Mouse (Mus musculus) liver, embryonic 11.5 days (tissue): ENCODE results near the gene Trim67. TPM values are rescaled to one million over a fixed set of nuclear protein-coding genes. Genes with fewer than 3 reads are reported as not detected.

Experiments used
- ATAC-seq: fragments of 200-750 bp; cut with Nextera tagmentation; replicated peaks from 2 replicates; pipeline ENCODE4 v1.8.0; 2017; ENCODE audit warnings: moderate number of reproducible peaks, mild to moderate bottlenecking, moderate TSS enrichment, moderate library complexity; ENCODE audit not compliant: low FRiP score
- DNase-seq: peaks from one replicate; pipeline ENCODE4 v3.0.0-alpha.2; 2017; ENCODE audit warnings: low spot score
- H3K27ac ChIP-seq: fragments of 300-500 bp; sonication (generic); 2 replicates; pipeline ENCODE4 v1.5.1; 2014; ENCODE audit warnings: mild to moderate bottlenecking, low read depth, low read length, control low read depth
- H3K27me3 ChIP-seq: fragments of 300-500 bp; sonication (generic); replicated peaks from 2 replicates; pipeline ENCODE4 v1.6.1; 2014; ENCODE audit warnings: low read length, mixed read lengths; ENCODE audit not compliant: control insufficient read depth, insufficient read depth
- H3K36me3 ChIP-seq: fragments of 300-500 bp; sonication (generic); 2 replicates; pipeline ENCODE4 v1.6.1; 2014; ENCODE audit warnings: mild to moderate bottlenecking, low read length, moderate library complexity, mixed read lengths; ENCODE audit not compliant: control insufficient read depth, insufficient read depth
- H3K4me1 ChIP-seq: fragments of 300-500 bp; sonication (generic); replicated peaks from 2 replicates; pipeline ENCODE4 v1.6.1; 2014; ENCODE audit warnings: low read length, mixed read lengths; ENCODE audit not compliant: control insufficient read depth, insufficient read depth
- H3K4me2 ChIP-seq: fragments of 300-500 bp; sonication (generic); 2 replicates; pipeline ENCODE4 v1.6.1; 2014; ENCODE audit warnings: mild to moderate bottlenecking, control low read depth, moderate library complexity
- H3K4me3 ChIP-seq: fragments of 300-500 bp; sonication (generic); 2 replicates; pipeline ENCODE4 v1.5.1; 2014; ENCODE audit warnings: low read depth, low read length, control low read depth
- H3K9ac ChIP-seq: fragments of 300-500 bp; sonication (generic); 2 replicates; pipeline ENCODE4 v1.6.1; 2014; ENCODE audit warnings: low read depth, low read length, control low read depth
- H3K9me3 ChIP-seq: fragments of 300-500 bp; sonication (generic); 2 replicates; pipeline ENCODE4 v1.6.1; 2016; ENCODE audit warnings: low read length, inconsistent platforms, mixed read lengths; ENCODE audit not compliant: control insufficient read depth
- WGBS: fragments of 180-500 bp; shearing (Covaris S2); extraction: QIAGEN DNeasy Blood & Tissue Kit; methylation state at CpG from one replicate; pipeline ENCODE4 v1.1.7; 2014; 5-methylcytosine and 5-hydroxymethylcytosine counted together
- polyA plus RNA-seq: library from polyadenylated mRNA; unstranded; fragments of >200 nt; fragmentation: Nextera tagmentation; extraction: Ambion mirVana; gene quantifications from 2 replicates; pipeline ENCODE4 v1.2.1, GENCODE M21; 2014

Trim67 gene
- polyA plus RNA-seq, 1 experiment from 2014 or later: 0.05 TPM

DNA sequence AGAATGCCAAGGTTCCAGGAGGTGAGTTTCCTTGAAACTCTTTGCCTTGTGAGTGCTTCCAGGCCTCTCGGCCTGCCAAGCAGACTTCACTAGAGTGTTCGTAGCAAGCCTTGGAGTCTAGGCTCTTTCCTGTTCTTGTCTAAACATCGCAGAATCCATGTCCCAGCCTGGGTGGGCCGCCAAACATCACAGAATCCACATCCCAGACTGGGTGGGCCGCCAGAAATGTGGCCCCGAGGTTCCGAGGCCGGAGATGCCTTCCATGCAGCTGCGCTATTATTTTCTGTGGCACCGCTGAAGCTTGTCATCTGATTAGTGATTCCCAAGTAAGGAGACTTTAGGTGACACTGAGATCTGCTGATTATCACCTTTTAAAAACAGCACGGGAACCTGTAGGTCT is 7.7 kb downstream of the Trim67 start:
- no peak overlapping the region for H3K27ac ChIP-seq
- H3K36me3 ChIP-seq: no peaks in the 10 kb centered on the region
- H3K9ac ChIP-seq: no peak overlapping the region
- H3K4me1 ChIP-seq: no peaks in the 10 kb centered on the region
- DNase-seq: no peak
- H3K4me2 ChIP-seq: no peak overlapping the region
- no peaks in the 10 kb centered on the region for H3K9me3 ChIP-seq
- H3K27me3 ChIP-seq: peaks cover 29% of the 10 kb centered on the region
- WGBS: 29% methylated on average over 11 of the region's 11 CpGs
- ATAC-seq: no peak
- H3K4me3 ChIP-seq: no peak overlapping the region

DNA sequence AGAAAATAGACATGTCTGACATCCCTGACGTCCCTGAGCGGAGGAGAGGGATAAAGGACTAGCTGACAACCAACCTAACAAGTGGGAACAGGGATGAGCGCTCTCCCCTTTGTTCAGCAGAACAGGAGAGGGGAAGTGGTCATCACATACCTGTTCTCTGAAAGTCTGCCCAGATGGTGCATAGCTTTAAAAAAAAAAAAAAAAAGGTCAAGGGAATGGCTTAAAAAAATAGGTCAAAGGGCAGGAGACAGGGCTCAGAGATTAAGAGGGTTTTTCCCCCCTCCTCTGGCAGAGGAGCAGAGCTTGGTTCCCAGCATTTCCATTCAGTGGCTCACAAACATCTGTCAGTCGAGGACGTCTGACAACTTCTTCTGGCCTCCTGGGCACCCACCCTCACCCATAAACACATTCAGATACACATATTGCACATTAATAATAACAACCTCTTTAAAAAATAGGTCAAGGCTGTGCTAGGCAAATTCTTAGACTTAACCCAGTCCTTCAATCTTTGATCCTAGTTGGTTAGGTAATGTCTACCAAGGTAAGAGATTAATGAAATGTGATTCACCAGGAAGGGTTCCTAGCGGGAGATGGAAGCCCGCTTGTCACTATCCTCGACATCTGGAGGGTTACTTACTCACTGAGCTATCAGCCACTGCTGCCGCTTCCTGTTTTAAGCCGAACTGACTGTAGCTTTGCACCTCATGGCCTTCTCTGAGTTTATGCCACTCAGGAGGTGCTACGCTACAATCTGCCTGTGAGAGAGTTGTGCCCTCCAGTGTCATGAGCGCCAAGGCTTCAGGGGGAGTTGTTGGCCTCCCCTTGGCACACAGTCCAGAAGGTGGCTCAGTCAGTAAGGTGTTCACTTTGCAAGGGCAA is 11.2 kb downstream of the Trim67 start:
- H3K27me3 ChIP-seq: 0 out of 2 replicates have a peak, but pooled peaks cover 5% of the 10 kb centered on the region
- H3K4me2 ChIP-seq: no peak overlapping the region
- no peaks in the 10 kb centered on the region for H3K4me1 ChIP-seq
- 42% methylated on average over 12 of the region's 12 CpGs for WGBS
- no peak overlapping the region for H3K27ac ChIP-seq
- H3K9me3 ChIP-seq: no peaks in the 10 kb centered on the region
- DNase-seq (no peak), ATAC-seq (no peak)
- H3K36me3 ChIP-seq: no peaks in the 10 kb centered on the region
- H3K4me3 ChIP-seq: no peak overlapping the region
- H3K9ac ChIP-seq: no peak overlapping the region

DNA sequence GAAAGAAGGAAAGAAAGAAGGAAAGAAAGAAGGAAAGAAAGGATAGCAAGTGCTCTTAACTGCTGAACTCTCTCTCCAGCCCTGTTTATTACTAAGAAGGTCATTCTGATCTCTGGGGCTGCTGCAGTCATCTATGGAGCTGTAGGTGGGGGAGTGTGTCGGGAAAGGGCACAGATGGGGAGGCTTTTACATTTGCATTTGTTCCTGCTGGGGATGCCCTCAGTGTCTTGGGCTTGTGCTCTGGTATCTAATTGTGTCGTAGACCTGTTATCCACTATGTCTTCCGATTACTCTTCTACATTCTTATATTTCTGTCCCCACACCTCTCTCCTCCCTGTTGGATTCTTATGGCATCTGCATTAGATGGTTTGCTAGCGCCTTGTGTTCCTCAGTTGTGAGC is 13.1 kb downstream of the Trim67 start:
- no peak for ATAC-seq
- DNase-seq: no peak
- Histone ChIP-seq H3K9me3 (no peaks in the 10 kb centered on the region), H3K27me3 (0 out of 2 replicates have a peak, but pooled peaks cover 3% of the 10 kb centered on the region), H3K36me3 (no peaks in the 10 kb centered on the region), H3K9ac (no peak overlapping the region), H3K27ac (no peak overlapping the region), H3K4me3 (no peak overlapping the region), H3K4me1 (no peaks in the 10 kb centered on the region), H3K4me2 (no peak overlapping the region)
- whole genome bisulfite sequencing: 84% methylated on average over 4 of the region's 4 CpGs

DNA sequence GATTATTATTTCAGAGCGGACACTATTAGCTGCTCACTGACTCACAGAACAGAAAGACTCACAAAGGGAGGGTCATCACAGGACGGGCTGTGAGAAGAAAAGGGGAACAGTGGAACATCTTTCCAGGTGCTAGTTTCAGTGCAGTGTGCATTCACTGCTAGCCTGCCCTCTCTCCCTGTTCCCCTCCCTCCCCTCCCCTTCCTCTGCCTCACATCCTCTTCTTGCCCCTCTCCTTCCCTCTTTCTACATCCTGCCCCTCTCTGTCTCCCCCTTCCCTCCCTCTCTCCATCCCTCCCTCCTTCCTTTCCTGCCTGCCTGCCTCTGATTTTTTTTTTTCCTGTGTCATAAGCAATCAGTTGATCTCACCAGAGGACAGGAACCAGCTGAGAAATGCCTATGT is 16.5 kb downstream of the Trim67 start:
- no peak overlapping the region for H3K4me3 ChIP-seq
- H3K9me3 ChIP-seq: no peaks in the 10 kb centered on the region
- H3K4me1 ChIP-seq: no peaks in the 10 kb centered on the region
- ATAC-seq (no peak), DNase-seq (no peak)
- H3K27ac ChIP-seq: no peak overlapping the region
- H3K27me3 ChIP-seq: no peaks in the 10 kb centered on the region
- H3K4me2 ChIP-seq: no peak overlapping the region
- 55% methylated on average over 2 of the region's 2 CpGs for WGBS
- H3K9ac ChIP-seq: no peak overlapping the region
- H3K36me3 ChIP-seq: no peaks in the 10 kb centered on the region

DNA sequence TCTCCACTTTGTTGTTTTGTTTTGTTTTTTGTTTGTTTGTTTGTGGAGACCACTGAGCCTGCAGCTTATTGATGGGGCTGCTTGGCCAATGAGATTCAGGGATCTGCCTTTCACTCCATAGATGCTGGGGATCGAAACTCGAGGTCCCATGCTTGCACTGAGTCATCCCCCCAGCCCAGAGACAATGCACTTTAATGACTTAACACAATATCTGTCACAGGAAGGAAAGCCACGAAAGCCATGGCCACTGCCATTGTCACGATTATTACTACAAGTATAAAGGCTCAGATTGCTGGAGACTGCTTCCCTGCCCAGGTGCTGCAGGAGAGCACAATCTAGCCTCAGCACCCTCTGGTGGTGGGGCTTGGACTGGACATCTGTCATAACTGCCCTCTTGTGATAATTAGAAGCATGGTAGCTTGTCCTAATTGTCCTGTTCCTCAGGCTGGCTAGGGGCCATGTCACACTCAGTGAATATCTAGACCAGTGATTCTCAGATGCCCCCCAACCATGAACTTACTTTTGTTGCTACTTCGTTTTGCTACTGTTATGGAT is 17.2 kb downstream of the Trim67 start:
- DNase-seq (no peak), ATAC-seq (no peak)
- Histone ChIP-seq H3K4me2 (no peak overlapping the region), H3K4me3 (no peak overlapping the region), H3K9me3 (no peaks in the 10 kb centered on the region), H3K4me1 (no peaks in the 10 kb centered on the region), H3K27ac (no peak overlapping the region), H3K27me3 (no peaks in the 10 kb centered on the region), H3K9ac (no peak overlapping the region), H3K36me3 (no peaks in the 10 kb centered on the region)
- WGBS: 55% methylated on average over 5 of the region's 5 CpGs

- ATAC-seq (no peak), DNase-seq (no peak)
- no peak overlapping the region for H3K9ac ChIP-seq
- no peaks in the 10 kb centered on the region for H3K36me3 ChIP-seq
- no peak overlapping the region for H3K4me2 ChIP-seq
- no peak overlapping the region for H3K4me3 ChIP-seq
- H3K27me3 ChIP-seq: no peaks in the 10 kb centered on the region
- WGBS: 52% methylated on average over 9 of the region's 9 CpGs
- H3K27ac ChIP-seq: no peak overlapping the region
- H3K4me1 ChIP-seq: no peaks in the 10 kb centered on the region
- H3K9me3 ChIP-seq: no peaks in the 10 kb centered on the region
Measured at GRCm38 (mm10) chr8:124810689-124811394, 17.9 kb downstream of the Trim67 start.

DNA sequence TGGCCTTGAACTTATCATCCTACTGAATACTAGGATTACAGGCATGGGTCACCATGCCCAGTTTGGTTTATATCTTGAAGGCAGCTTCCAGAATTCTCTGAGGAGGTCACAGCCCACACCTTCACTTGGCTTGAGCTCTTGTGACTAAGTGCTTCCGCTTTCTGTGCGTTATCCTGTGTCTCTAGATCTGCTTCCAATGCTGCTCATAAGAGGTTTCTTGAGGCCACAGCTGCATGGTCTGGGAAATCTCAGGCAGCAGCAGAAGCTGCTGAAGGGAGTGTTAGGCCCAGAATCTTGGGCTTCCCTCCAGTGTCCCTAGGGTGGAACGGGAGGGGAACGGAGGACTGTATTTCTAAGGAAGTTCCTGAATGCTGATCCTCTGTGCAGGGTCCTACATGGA is 20.4 kb downstream of the Trim67 start:
- no peak overlapping the region for H3K4me2 ChIP-seq
- 87% methylated on average over 4 of the region's 4 CpGs for WGBS
- no peak overlapping the region for H3K4me3 ChIP-seq
- no peaks in the 10 kb centered on the region for H3K36me3 ChIP-seq
- H3K27me3 ChIP-seq: no peaks in the 10 kb centered on the region
- no peaks in the 10 kb centered on the region for H3K4me1 ChIP-seq
- no peak overlapping the region for H3K27ac ChIP-seq
- no peak for DNase-seq
- ATAC-seq: no peak
- H3K9me3 ChIP-seq: peaks cover 8% of the 10 kb centered on the region
- H3K9ac ChIP-seq: no peak overlapping the region

GRCm38 (mm10) chr8:124815870-124816269 is 23.0 kb downstream of the Trim67 start:
- no peak overlapping the region for H3K9ac ChIP-seq
- no peaks in the 10 kb centered on the region for H3K27me3 ChIP-seq
- no peak overlapping the region for H3K4me3 ChIP-seq
- H3K27ac ChIP-seq: no peak overlapping the region
- 91% methylated on average over 12 of the region's 12 CpGs for WGBS
- no peaks in the 10 kb centered on the region for H3K36me3 ChIP-seq
- no peaks in the 10 kb centered on the region for H3K4me1 ChIP-seq
- H3K4me2 ChIP-seq: no peak overlapping the region
- no peak for DNase-seq
- ATAC-seq: no peak
- H3K9me3 ChIP-seq: peaks cover 8% of the 10 kb centered on the region
